Mouse (Mus musculus) heart, embryonic 16.5 days (tissue): ENCODE measurements around the gene Ifna4. TPM values are rescaled to one million over a fixed set of nuclear protein-coding genes. Genes with fewer than 3 reads are reported as not detected.

Experiments
- ATAC-seq: fragments of 200-750 bp; cut with Nextera tagmentation; replicated peaks from 2 replicates; pipeline ENCODE4 v1.8.0; 2017; ENCODE audit warnings: moderate number of reproducible peaks; ENCODE audit not compliant: insufficient read depth, low FRiP score; ENCODE audit errors: extremely low read depth
- H3K27ac ChIP-seq: fragments of 300-500 bp; sonication (generic); 2 replicates; pipeline ENCODE4 v1.5.1; 2014; ENCODE audit warnings: mild to moderate bottlenecking, low read length, control low read depth, moderate library complexity
- H3K27me3 ChIP-seq: fragments of 300-500 bp; sonication (generic); 2 replicates; pipeline ENCODE4 v1.6.1; 2014; ENCODE audit warnings: low read length, mixed read lengths; ENCODE audit not compliant: control insufficient read depth, insufficient read depth
- H3K36me3 ChIP-seq: fragments of 300-500 bp; sonication (generic); 2 replicates; pipeline ENCODE4 v1.6.1; 2014; ENCODE audit not compliant: control insufficient read depth, insufficient read depth
- H3K4me1 ChIP-seq: fragments of 300-500 bp; sonication (generic); 2 replicates; pipeline ENCODE4 v1.6.1; 2014; ENCODE audit warnings: low read length, mixed read lengths; ENCODE audit not compliant: control insufficient read depth, insufficient read depth
- H3K4me2 ChIP-seq: fragments of 300-500 bp; sonication (generic); 2 replicates; pipeline ENCODE4 v1.6.1; 2014; ENCODE audit warnings: low read depth, mild to moderate bottlenecking, control low read depth, low read length
- H3K4me3 ChIP-seq: fragments of 300-500 bp; sonication (generic); 2 replicates; pipeline ENCODE4 v1.5.1; 2014; ENCODE audit warnings: mild to moderate bottlenecking, control low read depth, low read length
- H3K9ac ChIP-seq: fragments of 300-500 bp; sonication (generic); 2 replicates; pipeline ENCODE4 v1.6.1; 2014; ENCODE audit warnings: low read length, control low read depth
- H3K9me3 ChIP-seq: fragments of 300-500 bp; sonication (generic); replicated peaks from 2 replicates; pipeline ENCODE4 v1.6.1; 2016; ENCODE audit warnings: low read length; ENCODE audit not compliant: control insufficient read depth
- WGBS: fragments of 180-500 bp; shearing (Covaris S2); extraction: QIAGEN DNeasy Blood & Tissue Kit; methylation state at CpG from one replicate; pipeline ENCODE4 v1.1.7; 2014; 5-methylcytosine and 5-hydroxymethylcytosine counted together
- polyA plus RNA-seq: library from polyadenylated mRNA; unstranded; fragments of >200 nt; fragmentation: Nextera tagmentation; extraction: Ambion mirVana; gene quantifications from 2 replicates; pipeline ENCODE4 v1.2.1, GENCODE M21; 2015

Gene Ifna4
- polyA plus RNA-seq, 1 experiment from 2014 or later, result not detected

- no peaks in the 10 kb centered on the region for H3K36me3 ChIP-seq
- no peaks in the 10 kb centered on the region for H3K9me3 ChIP-seq
- H3K4me1 ChIP-seq, result no peaks in the 10 kb centered on the region
- H3K27me3 ChIP-seq, result peaks cover 8% of the 10 kb centered on the region
- no peak overlapping the region for H3K4me2 ChIP-seq
- H3K27ac ChIP-seq, result no peak overlapping the region
- no peak overlapping the region for H3K4me3 ChIP-seq
- H3K9ac ChIP-seq, result no peak overlapping the region
- no peak for ATAC-seq
These were observed 17.6 kb downstream of the Ifna4 start for GRCm38 (mm10) chr4:88859214-88859613.

- Histone ChIP-seq H3K27ac (no peak overlapping the region), H3K4me3 (no peak overlapping the region), H3K4me1 (peaks cover 4% of the 10 kb centered on the region; the same call in 1 of the 2 replicates), H3K4me2 (no peak overlapping the region), H3K27me3 (peaks cover 10% of the 10 kb centered on the region), H3K9ac (no peak overlapping the region), H3K36me3 (no peaks in the 10 kb centered on the region), H3K9me3 (no peaks in the 10 kb centered on the region)
- WGBS, result 14% methylated on average over 7 of the region's 7 CpGs
- no peak for ATAC-seq
These were observed 21.6 kb downstream of the Ifna4 start for GRCm38 (mm10) chr4:88863309-88863708.

DNA sequence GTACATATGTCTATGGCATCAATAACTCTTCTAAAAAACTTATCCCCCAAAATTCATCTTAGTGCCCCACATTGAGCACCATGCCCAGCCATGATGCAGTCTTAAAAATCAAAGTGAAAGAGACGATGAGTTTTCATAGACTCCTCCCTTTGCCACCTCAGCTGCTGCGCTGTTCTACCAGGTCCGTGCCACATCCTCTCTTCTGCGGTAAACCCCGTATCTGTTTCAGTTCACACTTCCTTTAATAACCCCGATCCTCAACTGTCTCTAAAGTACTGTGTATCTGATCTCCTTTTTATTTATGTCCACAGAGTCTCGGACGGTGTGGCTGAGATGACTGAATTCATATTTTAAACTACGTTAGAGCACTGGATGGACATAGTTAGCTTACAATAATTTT is 22.9 kb downstream of the Ifna4 start:
- 48% methylated on average over 9 of the region's 9 CpGs for WGBS
- Histone ChIP-seq H3K27me3 (peaks cover 10% of the 10 kb centered on the region), H3K9me3 (no peaks in the 10 kb centered on the region), H3K36me3 (no peaks in the 10 kb centered on the region), H3K9ac (no peak overlapping the region), H3K4me1 (peaks cover 4% of the 10 kb centered on the region), H3K4me3 (peak overlapping the region; percentile 11), H3K4me2 (peak overlapping the region; percentile 40), H3K27ac (no peak overlapping the region)
- ATAC-seq, result peak; percentile 35; the same call in 1 of the 2 replicates

- Histone ChIP-seq H3K4me1 (peaks cover 4% of the 10 kb centered on the region), H3K9me3 (no peaks in the 10 kb centered on the region), H3K27ac (no peak overlapping the region), H3K9ac (no peak overlapping the region), H3K4me2 (no peak overlapping the region; the same call in 1 of the 2 replicates), H3K27me3 (peaks cover 10% of the 10 kb centered on the region), H3K4me3 (no peak overlapping the region), H3K36me3 (no peaks in the 10 kb centered on the region)
- ATAC-seq, result no peak
- WGBS, result 41% methylated on average over 6 of the region's 6 CpGs
These were observed 23.4 kb downstream of the Ifna4 start for GRCm38 (mm10) chr4:88865011-88865569.

DNA sequence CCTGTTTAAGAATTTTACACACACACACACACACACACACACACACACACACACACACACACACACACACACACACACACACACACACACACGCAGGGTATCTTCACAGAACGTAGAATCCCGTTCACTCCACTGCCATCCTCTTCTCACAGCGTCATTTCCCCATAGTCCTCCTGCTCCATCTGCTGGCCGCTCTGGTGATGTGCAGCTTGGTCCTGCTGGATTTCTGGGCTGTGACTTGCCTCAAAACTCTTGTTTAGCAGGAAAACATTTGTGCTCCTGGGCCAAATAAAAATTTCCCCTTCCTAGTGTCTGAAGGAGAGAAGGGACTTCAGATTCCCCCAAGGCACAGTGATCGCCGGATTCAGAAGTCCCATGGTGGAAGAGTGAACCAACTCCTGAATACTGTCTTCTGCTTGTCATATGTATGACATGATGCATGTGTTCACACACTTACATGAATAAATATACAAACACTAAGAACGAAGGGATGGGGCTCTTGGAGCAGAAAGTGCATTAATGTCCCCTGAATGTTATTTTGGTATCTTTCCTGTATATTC is 25.8 kb downstream of the Ifna4 start:
- Histone ChIP-seq H3K27me3 (peaks cover 11% of the 10 kb centered on the region), H3K9ac (peak overlapping the region; percentile 74; the same call in 1 of the 2 replicates), H3K27ac (peak overlapping the region; percentile 57; the same call in 1 of the 2 replicates), H3K4me3 (peak overlapping the region; percentile 78), H3K4me2 (peak overlapping the region; percentile 87), H3K4me1 (peaks cover 4% of the 10 kb centered on the region), H3K9me3 (no peaks in the 10 kb centered on the region), H3K36me3 (no peaks in the 10 kb centered on the region)
- WGBS, result 1% methylated on average over 8 of the region's 8 CpGs
- ATAC-seq, result peak; percentile 61

GRCm38 (mm10) chr4:88867926-88868911 is 26.6 kb downstream of the Ifna4 start:
- WGBS, result 8% methylated on average over 30 of the region's 31 CpGs
- peak overlapping the region; percentile 57 for H3K27ac ChIP-seq
- peak overlapping the region; percentile 74 for H3K9ac ChIP-seq
- H3K4me3 ChIP-seq, result peak overlapping the region; percentile 78
- ATAC-seq, result peak; percentile 63
- H3K9me3 ChIP-seq, result no peaks in the 10 kb centered on the region
- H3K27me3 ChIP-seq, result peaks cover 6% of the 10 kb centered on the region
- H3K36me3 ChIP-seq, result no peaks in the 10 kb centered on the region
- peak overlapping the region; percentile 87 for H3K4me2 ChIP-seq
- H3K4me1 ChIP-seq, result peaks cover 4% of the 10 kb centered on the region

GRCm38 (mm10) chr4:88872691-88873090 is 31.0 kb downstream of the Ifna4 start:
- no peak overlapping the region for H3K27ac ChIP-seq
- H3K4me1 ChIP-seq, result peaks cover 1% of the 10 kb centered on the region
- ATAC-seq, result no peak
- no peaks in the 10 kb centered on the region for H3K9me3 ChIP-seq
- H3K4me3 ChIP-seq, result no peak overlapping the region
- no peaks in the 10 kb centered on the region for H3K36me3 ChIP-seq
- peaks cover 3% of the 10 kb centered on the region; the same call in 1 of the 2 replicates for H3K27me3 ChIP-seq
- H3K9ac ChIP-seq, result no peak overlapping the region
- H3K4me2 ChIP-seq, result no peak overlapping the region
- 0% methylated on average over 2 of the region's 2 CpGs for WGBS

- H3K27me3 ChIP-seq, result peaks cover 3% of the 10 kb centered on the region; the same call in 1 of the 2 replicates
- H3K36me3 ChIP-seq, result no peaks in the 10 kb centered on the region
- no peaks in the 10 kb centered on the region; the same call in 1 of the 2 replicates for H3K4me1 ChIP-seq
- no peak overlapping the region for H3K4me2 ChIP-seq
- no peak overlapping the region for H3K9ac ChIP-seq
- no peak overlapping the region for H3K27ac ChIP-seq
- WGBS, result 15% methylated on average over 4 of the region's 4 CpGs
- no peak for ATAC-seq
- no peak overlapping the region for H3K4me3 ChIP-seq
- H3K9me3 ChIP-seq, result no peaks in the 10 kb centered on the region
These were observed 33.9 kb downstream of the Ifna4 start for GRCm38 (mm10) chr4:88875435-88876095.
